Mouse (Mus musculus) fibroblast of lung, adult 2 months (primary cell): Measurements from ENCODE around the gene Camkmt.

Experiments used
- DNase-seq: peaks from one replicate; pipeline ENCODE4 v3.0.0-alpha.2; 2011; ENCODE audit warnings: low read depth

Camkmt gene

GRCm38 (mm10) chr17:85170541-85171255, 80.3 kb downstream of the Camkmt start:
- no peak for DNase-seq

- no peak for DNase-seq
Observed at GRCm38 (mm10) chr17:85171951-85172350, 81.6 kb downstream of the Camkmt start.

GRCm38 (mm10) chr17:85177231-85177630, 86.9 kb downstream of the Camkmt start:
- DNase-seq = no peak

GRCm38 (mm10) chr17:85180471-85181060, 90.2 kb downstream of the Camkmt start:
- no peak for DNase-seq

GRCm38 (mm10) chr17:85189227-85190127, 99.1 kb downstream of the Camkmt start:
- peak; percentile 73 for DNase-seq

GRCm38 (mm10) chr17:85190128-85190435, 99.7 kb downstream of the Camkmt start:
- no peak for DNase-seq

- DNase-seq = no peak
Observed at GRCm38 (mm10) chr17:85193294-85193693, 102.9 kb downstream of the Camkmt start.

- no peak for DNase-seq
Observed at GRCm38 (mm10) chr17:85198781-85199180, 108.4 kb downstream of the Camkmt start.

GRCm38 (mm10) chr17:85199321-85199720, 109.0 kb downstream of the Camkmt start:
- no peak for DNase-seq

GRCm38 (mm10) chr17:85218054-85218453, 127.7 kb downstream of the Camkmt start:
- DNase-seq = no peak

GRCm38 (mm10) chr17:85242109-85242508, 151.8 kb downstream of the Camkmt start:
- no peak for DNase-seq

GRCm38 (mm10) chr17:85248962-85249361, 158.6 kb downstream of the Camkmt start:
- no peak for DNase-seq

- no peak for DNase-seq
Observed at GRCm38 (mm10) chr17:85249744-85250143, 159.4 kb downstream of the Camkmt start.

- DNase-seq = no peak
Observed at GRCm38 (mm10) chr17:85256930-85257329, 166.6 kb downstream of the Camkmt start.

GRCm38 (mm10) chr17:85257348-85257747, 167.0 kb downstream of the Camkmt start:
- DNase-seq = no peak

- DNase-seq = no peak
Observed at GRCm38 (mm10) chr17:85258703-85259341, 168.5 kb downstream of the Camkmt start.

GRCm38 (mm10) chr17:85266831-85267422, 176.6 kb downstream of the Camkmt start:
- DNase-seq = no peak

GRCm38 (mm10) chr17:85271466-85272175, 181.3 kb downstream of the Camkmt start:
- no peak for DNase-seq

GRCm38 (mm10) chr17:85279720-85280119, 189.4 kb downstream of the Camkmt start:
- DNase-seq = no peak

GRCm38 (mm10) chr17:85282447-85282846, 192.1 kb downstream of the Camkmt start:
- no peak for DNase-seq

- no peak for DNase-seq
Observed at GRCm38 (mm10) chr17:85291154-85291553, 200.8 kb downstream of the Camkmt start.
